Mouse (Mus musculus) cerebellum, postnatal 36 days (tissue): ENCODE results near the gene Rab4a.
A peak's percentile ranks its signal among the peaks of the same experiment; 100 is the strongest.

Experiments
- DNase-seq, 2 experiments: peaks; one replicate each; pipeline ENCODE4 v3.0.0; 2021 to 2022; ENCODE audit warnings: mixed read lengths in 2 of 2

Gene Rab4a

DNA sequence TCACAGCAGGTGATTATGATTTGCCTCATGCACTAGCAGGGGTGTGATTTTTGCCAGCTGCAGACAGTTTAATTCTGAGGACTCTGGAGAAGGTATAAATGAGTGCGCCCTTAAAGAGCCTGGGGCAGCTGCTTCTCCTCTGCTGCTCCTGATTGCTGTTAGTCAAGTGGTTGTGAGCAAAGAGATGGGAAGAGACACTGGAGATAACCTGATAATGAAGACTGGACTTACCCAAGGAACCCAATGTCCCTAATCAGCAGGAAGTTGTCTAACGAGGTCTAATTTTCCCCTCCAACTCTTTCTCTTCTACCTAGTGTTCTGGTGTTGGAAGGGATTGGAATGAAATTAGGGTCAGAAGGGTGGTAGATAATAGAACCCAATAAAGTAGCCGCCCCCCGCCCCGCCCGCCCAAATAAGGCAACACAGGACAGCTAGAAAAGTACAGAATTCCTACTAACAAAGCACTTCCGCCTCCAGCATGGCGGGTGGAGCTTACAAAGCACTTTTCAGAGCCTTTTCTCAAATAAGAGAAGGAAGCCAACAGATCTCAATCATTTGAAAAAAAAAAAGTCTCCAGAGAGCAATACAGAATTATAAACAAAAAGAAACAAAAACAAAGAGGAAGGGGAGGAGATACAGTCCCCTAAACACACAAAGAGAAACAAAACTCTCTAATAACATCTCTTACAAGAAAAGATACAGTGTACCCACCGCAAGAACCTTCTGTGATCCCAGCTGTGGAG, 49.1 kb downstream of the Rab4a start:
- no peak for DNase-seq

DNA sequence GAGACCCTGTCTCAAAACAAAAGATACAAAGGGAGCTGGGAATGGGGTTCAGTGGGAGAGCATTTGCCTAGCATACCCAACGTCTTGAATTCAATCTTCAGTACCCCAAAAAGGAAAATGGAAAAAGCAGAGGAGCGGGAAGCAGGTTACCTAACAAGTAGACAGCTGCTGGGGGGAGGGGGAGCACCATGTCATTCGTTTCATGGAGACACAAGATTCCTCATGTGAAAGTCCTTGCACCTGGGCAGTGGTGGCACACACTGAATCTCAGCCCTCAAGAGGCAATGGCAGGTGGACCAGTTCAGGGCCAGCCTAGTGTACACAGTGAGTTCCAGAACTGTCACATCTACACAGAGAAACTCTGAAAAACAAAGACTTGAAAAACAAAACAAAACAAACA, 51.6 kb downstream of the Rab4a start:
- no peak for DNase-seq

GRCm38 (mm10) chr8:123858574-123858940, 52.8 kb downstream of the Rab4a start:
- peak; percentile 44 to 62 for DNase-seq

GRCm38 (mm10) chr8:123858941-123859647, 53.3 kb downstream of the Rab4a start:
- peak; percentile 91 to 96 for DNase-seq

GRCm38 (mm10) chr8:123859648-123860259, 54.0 kb downstream of the Rab4a start, which contains the start of gene Ccsap:
TSS of gene Ccsap (minus strand) at chr8:123860209.
- peak in 1 of 2 experiments; percentile 71 for DNase-seq

DNA sequence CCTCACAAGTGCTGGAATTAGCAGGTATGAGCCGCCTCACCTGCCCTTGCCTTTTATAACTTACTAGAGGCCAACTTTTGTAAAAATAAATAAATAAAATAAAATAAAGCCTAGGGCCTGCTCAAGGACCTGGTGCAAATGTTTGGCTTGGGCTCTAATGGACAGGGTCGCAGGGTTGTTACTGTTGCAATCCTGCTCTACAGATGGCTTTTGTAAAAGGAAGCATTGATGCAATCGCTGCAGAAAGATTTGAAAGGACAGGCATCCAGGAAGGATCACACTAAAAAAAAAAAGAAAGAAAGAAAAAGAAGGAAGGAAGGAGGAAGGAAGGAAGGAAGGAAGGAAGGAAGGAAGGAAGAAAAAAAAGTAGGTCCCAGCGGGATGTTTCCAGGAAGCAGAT, 54.6 kb downstream of the Rab4a start:
- DNase-seq, result no peak

DNA sequence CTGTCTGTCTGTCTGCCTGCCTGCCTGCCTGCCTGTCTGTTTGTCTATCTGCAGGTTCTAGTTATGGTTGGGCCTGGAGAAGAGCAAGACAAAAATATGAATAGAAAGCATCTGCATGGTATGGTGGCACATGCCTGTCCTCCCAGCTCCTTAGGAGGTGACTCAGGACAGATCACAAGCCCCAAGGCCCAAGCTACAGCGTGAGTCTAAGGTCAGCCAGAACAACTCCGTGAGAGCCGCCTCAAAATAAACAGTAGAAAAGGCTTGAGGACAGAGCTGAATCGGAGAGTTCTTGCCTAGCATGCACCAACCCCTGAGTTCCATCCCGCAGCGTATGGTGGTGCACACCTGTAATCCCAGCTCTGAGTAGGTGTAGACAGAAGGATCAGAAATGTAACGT, 60.0 kb downstream of the Rab4a start:
- DNase-seq, result no peak

- DNase-seq, result no peak
Measured at GRCm38 (mm10) chr8:123866971-123867370, 61.2 kb downstream of the Rab4a start.

- no peak for DNase-seq
Measured at GRCm38 (mm10) chr8:123872048-123872447, 66.3 kb downstream of the Rab4a start.

GRCm38 (mm10) chr8:123873364-123873763, 67.6 kb downstream of the Rab4a start:
- DNase-seq, result no peak

DNA sequence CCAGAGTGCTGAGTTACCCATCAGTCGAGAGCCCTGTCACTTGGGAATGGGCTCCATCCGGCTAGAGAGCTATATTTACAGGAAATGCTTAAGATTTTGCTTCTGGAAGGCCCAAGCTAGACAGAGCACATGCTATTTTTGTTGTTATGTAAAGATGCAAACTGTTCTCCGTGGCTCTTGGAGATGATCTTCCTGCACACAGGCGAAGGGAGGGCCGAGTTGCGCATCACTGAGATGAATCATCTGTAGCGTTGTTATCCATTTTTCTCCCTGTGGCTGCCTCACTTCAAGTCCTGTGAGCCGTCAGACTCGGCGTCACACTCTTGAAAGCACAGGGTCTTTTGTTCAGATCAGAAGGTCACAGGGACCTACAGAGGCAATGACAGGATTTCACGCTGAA, 68.5 kb downstream of the Rab4a start:
- DNase-seq, result no peak

- no peak for DNase-seq
Measured at GRCm38 (mm10) chr8:123877865-123878264, 72.1 kb downstream of the Rab4a start.

DNA sequence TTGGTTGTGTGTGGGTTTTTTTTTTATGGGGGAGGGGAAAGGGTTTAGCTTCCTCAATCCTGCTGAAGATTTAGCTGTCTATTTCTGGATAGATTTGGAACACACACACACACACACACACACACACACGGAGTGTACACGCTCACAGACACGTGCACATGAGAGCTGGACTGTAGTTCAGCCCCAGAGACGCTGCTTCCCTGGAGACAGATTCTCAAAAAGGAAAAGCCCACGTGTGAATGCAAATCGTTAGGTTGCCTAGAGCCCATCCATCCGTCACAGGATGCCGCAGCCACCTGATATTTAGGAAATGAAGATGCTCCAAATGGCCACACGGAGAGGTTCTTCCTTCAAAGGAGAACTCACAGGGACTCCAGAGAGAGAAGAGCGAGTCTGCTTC, 74.5 kb downstream of the Rab4a start:
- DNase-seq, result no peak

- no peak for DNase-seq
Measured at GRCm38 (mm10) chr8:123880821-123881350, 75.1 kb downstream of the Rab4a start.

- no peak for DNase-seq
Measured at GRCm38 (mm10) chr8:123882412-123882811, 76.6 kb downstream of the Rab4a start.

DNA sequence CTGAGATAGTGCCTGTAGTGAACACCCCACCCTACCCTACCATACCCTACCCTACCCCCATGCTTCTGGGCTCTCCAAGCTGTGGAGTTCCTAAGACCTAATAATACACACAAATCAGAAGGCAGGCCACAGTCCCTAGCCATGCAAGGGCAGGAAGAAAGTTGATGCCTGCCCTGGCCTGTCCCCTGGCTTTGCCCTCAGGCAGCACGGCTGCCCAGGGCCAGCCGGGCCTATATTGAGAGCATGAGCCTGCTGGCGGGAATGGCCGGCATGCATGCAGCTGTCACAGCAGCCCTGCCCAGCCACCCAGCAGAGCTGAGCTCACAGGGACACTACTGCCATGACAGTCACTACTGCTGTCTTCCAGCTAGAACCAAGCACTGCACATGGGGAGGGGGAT, 77.3 kb downstream of the Rab4a start:
- no peak for DNase-seq
